Mouse (Mus musculus): ENCODE data around the gene Gal.
A peak's percentile ranks its signal among the peaks of the same experiment; 100 is the strongest.

The Gal gene

DNA sequence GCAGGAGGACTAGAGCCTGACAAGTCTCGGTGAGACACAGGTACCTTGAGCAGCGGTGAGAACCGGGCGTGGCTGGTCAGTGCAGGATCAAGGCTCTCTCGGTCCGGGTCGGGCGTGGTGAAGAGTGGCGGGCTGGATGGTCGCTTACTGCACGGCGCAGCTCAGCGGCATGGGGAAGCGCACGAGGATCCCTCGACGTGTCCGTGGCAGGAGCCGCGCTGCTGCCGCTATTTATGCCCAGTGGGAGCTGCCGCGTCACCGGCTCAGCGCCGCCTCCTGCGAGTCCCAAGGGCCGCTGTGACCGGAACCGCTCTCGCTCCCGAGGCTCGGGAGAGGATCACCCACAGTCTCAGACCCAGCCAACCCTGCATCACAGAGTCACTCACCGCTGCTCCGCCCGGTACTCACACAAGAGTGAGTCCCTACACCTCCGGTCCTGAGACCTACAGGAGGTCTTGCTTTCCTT lies at the start of gene Gal:
TSS of gene Gal (minus strand) at position 277 of the 466 bp plus-strand sequence.
- DNase-seq (ENCODE audit: low read depth, low spot score) = no peak

DNA sequence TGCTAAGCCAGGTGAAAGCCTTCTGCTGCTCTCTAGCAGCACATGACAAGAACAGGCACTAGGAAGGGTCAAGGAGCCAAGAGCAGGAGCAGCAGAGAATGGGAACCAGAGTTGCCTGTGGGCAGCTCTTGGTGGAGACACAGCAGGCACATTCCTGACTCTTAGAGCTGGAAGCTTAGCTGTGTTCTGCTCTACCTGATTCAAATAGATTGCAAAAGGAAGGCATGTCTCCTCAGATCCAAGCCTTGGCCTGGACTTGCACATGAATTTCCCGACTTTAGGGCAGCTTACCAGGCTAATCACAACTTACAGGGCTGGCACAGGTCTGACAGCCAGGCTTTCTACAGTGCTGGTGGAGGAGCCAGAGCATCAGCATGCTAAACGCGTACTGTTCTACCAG lies 45.6 kb upstream of the Gal start:
- no peak for DNase-seq (ENCODE audit: low read depth, low spot score)

DNA sequence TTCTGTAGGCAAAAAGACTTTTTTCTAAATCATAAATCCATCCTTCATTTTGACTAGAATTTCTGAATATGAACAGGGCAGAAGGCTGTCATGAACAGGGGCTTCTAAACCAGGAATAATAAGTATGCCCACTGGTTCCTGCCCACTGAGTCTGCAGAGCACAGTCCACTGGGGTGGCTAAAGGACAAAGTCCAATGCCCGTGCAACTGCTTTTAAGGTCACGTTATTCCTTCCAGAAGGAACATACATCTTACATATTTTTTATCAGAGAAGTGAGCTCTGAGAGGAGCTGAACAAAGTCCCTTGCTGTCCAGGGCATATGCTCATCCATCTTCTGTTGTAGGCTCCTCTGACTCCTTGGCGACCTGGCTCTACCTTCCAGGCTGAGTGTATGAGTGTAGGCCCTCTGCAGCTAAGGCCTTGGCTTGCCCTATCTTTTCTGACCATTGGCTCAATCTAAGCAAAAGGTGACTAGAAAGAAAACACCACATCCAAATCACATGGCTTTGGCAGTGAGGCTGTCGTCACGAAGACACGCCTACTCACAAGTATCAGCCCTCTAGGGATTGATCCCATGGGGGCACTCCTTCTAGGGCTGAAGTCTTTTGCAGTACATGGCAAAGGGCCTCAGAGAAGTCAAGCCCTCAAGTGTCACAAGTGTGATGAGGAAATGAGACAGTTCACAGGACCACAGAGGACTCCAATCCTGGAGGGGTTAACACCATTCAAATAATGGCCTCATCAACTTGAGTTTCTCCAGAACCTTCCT lies 44.2 kb upstream of the Gal start:
- DNase-seq (ENCODE audit: low read depth, low spot score) = no peak

DNA sequence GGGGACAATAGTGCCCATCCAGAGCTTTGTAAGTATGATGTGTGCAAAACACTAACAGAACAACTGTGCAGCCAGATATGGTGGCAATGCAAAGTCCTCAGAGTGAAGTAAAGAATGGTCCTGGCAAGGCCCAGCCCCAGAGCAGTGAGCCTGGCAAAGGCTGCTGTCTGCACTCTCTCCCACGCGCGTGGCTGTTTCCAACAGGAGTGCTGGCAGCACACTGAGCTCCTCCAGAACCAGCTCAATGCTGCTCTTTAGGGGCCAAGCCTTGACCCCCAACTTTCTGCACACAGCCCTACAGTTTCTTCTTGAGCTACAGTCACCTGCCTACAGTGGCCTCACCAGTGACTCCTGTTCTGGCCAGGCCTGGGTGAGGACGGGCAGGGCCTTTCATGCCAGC lies 43.4 kb upstream of the Gal start:
- DNase-seq (ENCODE audit: low read depth, low spot score) = no peak

DNA sequence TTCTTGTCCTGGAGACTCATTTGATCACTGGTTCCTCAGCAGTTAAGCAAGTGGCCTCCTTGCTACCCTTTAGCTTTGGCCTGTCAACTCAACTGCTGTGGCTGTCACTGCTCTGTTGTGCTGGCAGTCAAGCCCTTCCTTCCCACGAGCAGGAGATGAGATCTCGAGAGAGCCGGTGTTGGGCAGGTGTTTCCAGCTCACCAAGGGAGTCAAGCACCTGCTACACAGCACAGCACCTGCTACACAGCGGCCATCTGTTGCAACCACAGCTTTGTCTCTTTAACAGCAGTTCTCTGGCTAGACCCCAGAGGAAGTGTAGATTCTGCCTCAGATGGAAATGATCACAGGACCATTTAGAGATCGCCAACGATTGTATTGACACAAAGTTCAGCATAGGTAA lies 37.3 kb upstream of the Gal start:
- DNase-seq (ENCODE audit: low read depth, low spot score) = peak; percentile 34

DNA sequence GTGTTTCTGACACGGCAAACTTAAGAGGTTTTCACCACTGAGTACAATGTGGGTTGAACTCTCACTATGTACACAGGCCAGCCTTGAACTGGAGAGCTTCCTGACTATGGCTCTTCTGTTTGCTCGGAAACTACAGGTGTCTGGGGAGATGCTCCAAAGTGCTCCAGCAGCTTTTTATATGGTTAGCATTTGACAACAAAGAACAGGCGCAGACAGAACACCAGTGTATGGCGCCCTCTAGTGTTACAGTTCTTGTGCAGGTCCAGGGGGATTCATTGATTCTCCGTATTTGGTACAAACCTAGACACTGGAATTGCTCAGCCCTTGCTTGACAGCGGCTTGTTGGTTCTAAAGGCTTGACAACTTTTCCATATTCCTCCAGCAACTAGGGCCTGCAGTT lies 36.8 kb upstream of the Gal start:
- DNase-seq (ENCODE audit: low read depth, low spot score) = peak; percentile 65

DNA sequence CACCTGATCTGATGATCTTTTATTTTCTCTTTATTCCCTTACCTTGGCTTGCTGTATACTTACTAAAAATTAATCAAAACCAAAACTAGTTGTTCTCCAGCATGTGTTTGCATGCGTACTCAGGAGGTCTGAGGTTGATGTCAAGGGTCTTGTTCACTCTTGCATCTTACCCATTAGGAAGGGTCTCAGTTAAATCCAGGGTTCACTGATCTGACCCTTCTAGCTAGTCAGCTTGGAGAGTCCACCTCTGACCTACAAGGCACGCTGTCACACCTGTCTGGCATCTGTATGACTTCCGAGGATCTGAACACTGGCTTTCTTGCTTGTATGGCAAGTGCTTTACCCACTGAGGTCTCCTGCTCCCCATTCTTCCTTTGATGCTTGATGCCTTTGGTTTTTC lies 36.4 kb upstream of the Gal start:
- no peak for DNase-seq (ENCODE audit: low read depth, low spot score)

DNA sequence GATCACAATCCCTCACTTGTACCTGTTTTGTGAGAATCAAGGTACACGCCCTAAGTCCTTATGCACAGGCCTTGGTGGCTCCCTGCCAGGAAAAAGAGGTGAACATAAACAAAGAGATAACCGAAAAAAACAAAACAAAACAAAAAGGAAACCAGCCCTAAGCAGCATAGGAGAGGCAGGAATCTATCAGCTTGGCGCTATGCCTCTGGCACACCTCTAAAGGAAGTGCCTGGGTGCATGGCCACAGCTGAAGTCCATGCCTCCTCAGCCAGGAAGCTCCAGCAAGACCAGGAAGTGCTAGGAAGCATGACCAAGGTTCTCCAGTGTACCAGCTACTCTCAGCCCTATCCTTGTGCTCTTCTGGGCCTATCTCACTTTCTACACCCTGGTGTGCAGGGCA lies 34.9 kb upstream of the Gal start:
- DNase-seq (ENCODE audit: low read depth, low spot score) = no peak

DNA sequence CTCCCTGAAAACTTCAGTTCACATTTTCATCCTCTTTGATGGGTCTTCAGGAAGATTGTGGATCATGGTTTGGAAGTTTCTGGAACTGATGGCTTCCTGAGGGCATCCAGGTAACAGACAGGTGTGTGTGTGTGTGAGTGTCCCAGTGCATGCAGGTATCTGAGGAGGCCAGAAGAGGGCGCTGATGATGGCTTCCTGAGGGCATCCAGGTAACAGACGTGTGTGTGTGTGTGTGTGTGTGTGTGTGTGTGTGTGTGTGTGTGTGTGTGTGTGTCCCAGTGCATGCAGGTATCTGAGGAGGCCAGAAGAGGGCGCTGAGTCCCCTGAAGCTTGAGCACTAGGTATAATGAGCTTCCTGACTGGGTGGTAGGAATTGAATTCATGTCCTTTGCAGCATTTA lies 33.0 kb upstream of the Gal start:
- DNase-seq (ENCODE audit: low read depth, low spot score) = no peak

DNA sequence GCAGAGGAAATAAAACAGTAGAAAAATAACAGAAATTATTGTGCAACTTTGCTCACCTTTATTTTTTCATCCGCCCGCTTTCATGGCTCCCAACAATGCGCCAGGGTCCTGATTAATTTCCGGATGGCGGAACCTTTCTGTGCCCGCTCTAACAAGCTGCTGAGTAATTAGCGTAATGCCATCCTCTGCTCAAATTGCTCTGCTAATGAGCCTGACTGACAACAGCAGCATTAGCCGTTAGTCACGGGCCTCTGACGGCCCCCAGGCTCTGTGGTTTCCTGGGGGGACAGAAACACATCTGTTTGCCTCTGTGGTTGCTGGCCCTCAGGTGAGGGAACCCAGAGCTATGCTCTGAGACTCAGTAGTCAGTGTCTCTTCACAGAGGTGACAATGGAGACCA lies 26.7 kb upstream of the Gal start:
- no peak for DNase-seq (ENCODE audit: low read depth, low spot score)

DNA sequence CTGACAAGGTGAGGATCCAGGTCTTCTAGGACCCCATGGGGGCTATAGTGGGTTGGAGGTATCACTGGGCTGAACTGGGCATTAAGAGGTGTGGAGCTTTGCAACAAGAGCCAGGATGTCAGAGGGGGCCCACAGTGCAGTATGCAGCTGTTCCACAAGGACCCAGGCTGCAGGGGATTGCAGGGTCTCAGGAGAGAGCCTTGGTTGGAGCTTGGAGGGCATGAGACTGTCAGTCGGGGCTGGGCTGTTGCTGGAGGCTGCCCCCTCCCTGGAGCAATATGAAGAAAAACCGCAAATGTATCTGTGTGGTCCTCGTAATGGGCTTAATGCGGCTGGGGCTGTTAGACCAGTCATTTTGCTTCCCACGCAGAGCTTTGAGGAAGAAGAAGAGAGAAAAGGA lies 26.3 kb upstream of the Gal start:
- no peak for DNase-seq (ENCODE audit: low read depth, low spot score)

DNA sequence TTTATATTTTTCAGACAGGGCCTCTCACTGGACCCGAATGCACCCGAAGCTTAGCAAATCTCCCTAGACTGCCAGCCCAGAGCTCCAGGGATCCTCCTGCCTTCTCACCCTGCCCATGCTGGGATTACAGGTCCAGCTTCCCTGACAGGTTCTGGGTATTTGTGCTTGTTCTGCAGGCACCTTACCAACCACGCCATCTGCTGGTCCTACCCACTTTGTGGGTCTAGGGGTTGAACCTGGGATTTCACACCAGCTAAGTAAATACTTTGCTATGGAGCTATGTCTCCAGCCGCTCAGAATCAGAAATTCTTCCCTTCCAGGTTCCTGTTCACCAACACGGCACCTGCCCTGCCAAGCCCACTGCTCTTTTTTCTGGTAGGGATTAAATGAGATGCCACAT lies 23.6 kb upstream of the Gal start:
- no peak for DNase-seq (ENCODE audit: low read depth, low spot score)

DNA sequence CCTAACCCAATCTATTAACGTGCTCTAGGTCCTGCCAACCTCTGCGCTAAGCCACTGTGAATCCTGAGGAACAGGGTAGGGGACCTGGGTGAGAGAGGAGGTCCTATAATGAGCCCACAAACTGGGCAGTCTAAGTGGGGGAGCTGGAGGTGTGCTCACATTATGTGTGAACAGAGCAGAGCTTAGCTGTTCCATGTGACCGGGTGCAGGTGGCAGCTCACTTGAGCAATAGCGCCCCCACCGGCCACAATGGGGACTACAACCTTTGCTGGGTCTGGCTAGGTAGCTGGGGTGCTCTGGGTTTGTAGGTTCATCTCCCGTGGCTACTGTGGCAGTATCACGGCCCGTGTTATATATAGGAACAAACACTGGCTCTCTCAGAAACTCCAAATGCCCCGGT lies 22.5 kb upstream of the Gal start:
- peak; percentile 29 for DNase-seq (ENCODE audit: low read depth, low spot score)

DNA sequence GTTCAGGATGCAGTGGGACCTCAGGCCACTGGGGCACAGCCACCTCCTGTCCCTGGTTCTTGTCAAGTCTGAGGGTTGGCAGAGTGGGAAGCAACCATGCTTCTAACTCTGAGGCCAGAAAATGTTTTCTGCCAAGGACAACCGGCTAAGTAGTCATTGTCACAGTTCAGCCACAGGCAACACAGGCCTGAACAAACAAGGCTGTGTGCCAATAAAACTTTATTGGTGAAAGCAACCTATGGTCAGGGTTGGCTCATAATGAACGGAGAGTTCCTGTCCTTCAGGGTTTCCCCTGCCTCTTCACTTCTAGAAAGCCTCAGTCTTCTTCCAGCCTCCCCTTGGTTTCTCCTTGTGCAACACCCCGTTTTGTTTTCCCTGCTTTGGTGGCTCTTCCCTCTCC lies 21.5 kb upstream of the Gal start:
- DNase-seq (ENCODE audit: low read depth, low spot score) = no peak

DNA sequence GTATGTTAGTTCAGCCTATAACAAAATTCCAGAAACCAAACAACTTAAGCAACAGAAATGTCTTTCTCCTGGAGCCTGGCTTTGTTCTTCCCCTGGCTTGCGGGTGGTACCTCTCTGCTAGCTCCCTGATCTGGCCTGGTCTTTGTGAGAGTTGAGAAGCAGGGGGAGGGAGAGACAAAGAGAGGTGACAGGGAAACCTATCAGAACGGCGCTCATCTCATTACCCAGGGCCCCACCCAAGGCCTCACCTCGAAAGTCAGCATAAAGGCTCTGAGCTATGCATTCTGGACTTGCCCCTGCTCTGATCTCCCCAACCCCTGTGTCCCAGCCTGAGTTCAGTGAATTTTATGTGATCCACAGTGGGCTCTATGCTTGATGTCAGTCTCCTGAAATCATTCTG lies 20.3 kb upstream of the Gal start:
- DNase-seq (ENCODE audit: low read depth, low spot score) = no peak

DNA sequence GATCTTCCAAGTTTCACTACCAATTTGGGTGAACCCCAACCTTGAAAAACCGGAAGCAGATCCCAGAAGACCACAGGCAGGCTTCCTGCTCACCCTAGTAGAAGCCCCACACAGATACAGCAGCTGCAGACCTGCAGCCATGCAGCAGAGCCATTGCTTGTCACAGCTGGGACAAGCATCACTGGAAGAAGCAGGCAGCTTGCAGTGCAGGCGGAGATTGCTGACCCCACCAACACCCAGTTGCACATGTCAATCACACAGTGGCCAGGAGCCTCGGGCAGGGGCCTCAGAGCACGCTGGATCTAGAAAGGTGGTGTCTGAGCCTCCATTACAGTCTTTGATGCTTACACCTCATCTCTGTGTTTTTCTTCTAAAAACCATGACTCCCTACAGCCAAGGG lies 19.8 kb upstream of the Gal start:
- no peak for DNase-seq (ENCODE audit: low read depth, low spot score)

DNA sequence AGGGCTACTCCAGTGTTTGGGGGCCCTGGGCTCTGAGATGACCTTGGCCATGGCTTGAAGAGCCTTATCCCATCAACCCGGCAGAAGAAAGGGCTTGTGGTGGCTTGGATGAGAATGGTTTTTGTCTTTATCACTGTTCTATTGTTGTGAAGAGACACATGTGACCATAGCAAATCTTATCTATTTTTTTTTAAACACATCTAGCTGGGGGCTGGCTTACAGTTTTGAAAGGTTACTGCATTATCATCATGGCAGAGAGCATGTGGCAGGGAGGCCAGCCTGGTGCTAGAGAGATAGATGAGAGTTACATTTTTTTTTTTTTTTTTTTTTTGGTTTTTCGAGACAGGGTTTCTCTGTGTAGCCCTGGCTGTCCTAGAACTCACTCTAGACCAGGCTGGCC lies 17.6 kb upstream of the Gal start:
- no peak for DNase-seq (ENCODE audit: low read depth, low spot score)

DNA sequence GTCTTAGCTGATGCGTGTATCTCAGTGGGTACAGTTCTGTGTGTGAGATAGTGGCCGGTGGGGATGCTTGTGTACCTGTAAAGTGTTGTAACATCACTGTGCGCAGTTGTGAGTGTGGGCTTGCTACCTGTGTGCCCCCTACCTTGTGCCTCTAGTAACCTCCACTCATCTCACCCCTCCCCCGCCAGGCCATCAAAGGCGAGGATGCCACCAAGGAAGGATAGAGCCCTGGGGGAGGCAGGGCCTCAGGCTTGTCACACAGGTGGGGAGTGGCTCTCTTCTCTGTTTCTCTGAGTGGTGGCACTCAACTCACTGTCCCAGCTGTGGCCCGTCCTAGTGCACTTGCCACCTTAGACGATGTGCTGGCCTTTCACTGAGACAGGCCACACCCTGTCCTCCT lies 16.7 kb upstream of the Gal start:
- DNase-seq (ENCODE audit: low read depth, low spot score) = no peak

DNA sequence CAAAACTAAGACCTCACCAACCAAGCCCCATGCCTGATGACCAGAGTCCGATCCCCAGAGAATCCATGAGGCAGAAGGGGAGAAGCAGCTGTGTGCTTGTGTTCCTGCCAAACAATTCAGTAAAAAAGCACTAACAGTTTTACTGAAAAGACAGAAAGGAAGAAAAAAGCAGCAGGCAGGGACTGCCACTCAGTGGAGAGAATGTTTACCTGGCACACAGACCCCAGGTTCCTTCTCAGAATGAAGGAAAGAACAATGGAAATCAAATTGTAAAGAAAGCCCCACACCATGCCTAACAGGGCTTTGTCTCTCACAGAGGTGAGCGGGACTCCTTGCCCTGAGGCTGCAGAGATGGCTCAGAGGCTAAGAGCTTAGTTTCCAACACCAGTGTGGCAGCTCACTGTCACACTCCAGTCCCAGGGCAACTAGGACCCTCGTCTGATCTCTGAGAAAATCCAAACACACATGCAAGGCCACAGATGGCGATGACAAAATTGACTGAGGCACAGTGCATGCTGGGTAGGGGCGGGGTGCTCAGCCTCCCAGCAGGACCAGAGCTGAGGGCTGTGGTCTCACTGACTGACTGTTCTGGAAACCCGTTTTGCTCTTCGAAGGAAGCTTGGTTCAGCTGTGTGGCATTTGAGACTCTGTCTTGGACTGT lies 14.9 kb upstream of the Gal start:
- DNase-seq (ENCODE audit: low read depth, low spot score) = no peak

DNA sequence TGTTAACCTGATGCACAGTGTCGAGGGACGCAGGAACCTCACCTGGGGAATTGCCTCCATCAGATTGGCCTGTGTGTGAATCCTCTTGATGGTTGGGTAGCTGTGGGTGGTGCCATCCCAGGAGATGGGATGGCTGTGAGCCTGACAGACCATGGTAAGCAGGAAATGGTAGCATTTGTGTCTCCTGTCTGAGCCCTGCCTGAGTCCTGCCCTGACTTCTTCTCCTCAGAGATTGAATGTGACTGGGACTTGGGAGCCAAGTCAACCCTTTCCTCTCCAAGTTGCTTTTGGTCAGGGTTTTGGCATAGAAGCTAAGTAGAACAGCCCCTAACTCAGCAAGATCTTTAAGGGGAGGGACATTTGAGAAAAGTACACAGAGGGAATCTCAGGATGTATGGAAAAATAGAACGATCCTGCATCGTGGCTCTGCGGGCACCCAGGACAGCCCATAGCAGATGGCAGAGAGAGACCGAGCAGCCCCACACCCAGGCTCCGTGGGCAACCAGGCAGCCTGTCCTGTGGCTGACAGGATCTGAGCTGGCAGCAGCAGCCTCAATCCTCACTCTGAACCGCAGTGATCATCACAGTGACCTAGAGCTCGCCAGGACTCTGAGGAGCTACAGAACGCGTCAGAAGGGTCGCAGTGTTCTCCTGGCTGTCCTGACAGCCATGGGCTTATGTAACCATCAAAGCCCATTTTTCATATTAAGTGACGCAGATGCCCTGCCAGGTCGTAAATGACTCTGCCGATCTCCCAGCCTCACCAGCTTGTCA lies 13.9 kb upstream of the Gal start:
- no peak for DNase-seq (ENCODE audit: low read depth, low spot score)

DNA sequence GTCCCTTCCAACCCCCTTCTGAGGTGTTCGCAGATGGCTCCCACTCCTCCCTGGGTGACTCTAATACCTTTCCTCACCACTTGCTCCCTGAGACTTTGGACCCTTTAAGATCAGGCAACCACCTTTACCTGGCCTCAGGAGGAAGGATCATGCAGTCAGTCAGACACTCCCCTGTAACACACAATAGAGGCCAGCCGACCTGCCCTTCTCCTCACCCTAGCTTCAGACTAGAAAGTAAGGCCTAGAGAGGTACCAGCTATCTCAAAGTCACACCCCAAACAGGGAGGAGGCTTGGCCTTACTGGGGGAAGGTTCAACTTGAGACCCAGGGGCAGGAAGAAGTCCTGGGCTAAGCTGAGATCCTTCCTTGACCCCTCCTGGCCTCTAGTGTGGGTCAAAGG lies 9.9 kb upstream of the Gal start:
- DNase-seq (ENCODE audit: low read depth, low spot score) = no peak

DNA sequence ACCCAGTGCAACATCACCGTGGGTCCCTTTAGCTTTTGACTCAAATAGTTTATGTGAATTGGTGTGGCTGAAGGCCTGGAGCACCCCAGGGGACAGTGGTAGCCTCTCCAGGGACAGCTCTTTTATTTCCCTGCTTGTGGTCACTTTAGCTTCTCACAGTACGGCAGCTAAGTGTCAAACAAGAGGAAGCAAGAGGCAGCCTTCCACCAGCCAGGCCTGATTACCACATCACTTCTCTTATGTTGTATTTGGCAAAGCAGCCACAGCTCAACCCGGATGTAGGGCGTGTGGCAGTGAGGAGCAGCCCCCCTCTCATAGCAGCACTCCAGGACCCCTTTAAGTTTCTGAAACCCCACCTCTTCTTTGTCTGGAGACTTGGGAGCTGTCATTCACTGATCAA lies 8.6 kb upstream of the Gal start:
- no peak for DNase-seq (ENCODE audit: low read depth, low spot score)

DNA sequence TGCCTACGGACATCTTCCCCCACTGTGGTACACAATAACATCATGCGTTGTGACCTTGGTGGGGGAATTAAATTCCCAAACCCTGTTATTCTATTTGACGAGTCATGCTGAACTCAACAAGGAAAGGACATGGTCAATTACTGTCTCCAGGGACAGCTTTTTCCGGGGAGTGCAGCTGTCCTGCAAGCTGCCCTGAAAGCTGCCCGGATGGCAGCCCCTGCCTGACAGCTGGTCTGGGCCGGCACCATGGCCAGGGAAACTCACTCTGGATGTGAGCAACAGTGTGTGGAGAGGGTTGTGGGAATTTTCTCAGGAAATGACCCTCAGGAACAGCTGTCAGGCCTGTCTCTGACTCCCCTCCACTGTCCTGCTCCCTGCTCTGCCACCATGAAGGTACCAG lies 8.1 kb upstream of the Gal start:
- no peak for DNase-seq (ENCODE audit: low read depth, low spot score)
